Mouse (Mus musculus) G1E (cell line): ENCODE measurements around the gene Actc1.

Source experiments
- CTCF ChIP-seq: IDR thresholded peaks from 2 replicates; pipeline ENCODE4 v1.5.1; 2012; ENCODE audit warnings: low read depth, low read length, inconsistent platforms, mixed read lengths
- TAL1 ChIP-seq: conservative IDR thresholded peaks from 2 replicates; pipeline ENCODE4 v1.6.1; 2012; ENCODE audit warnings: low read depth, low read length, inconsistent platforms, mixed read lengths

- TF ChIP-seq TAL1 (no peak), CTCF (no peak)
Observed at GRCm38 (mm10) chr2:114064004-114064403, 10.7 kb upstream of the Actc1 start.
